Mouse (Mus musculus): Measurements from ENCODE around the gene Btbd2. TPM values are rescaled to one million over a fixed set of nuclear protein-coding genes. Genes with fewer than 3 reads are reported as not detected.
A peak's percentile ranks its signal among the peaks of the same experiment; 100 is the strongest.

Gene Btbd2
- polyA plus RNA-seq, 1 experiment from 2014 or later, result 9.2 TPM

GRCm38 (mm10) chr10:80665459-80665858, 8.6 kb upstream of the Btbd2 start:
- H3K4me3 ChIP-seq (ENCODE audit: low read length), result no peak overlapping the region
- H3K27ac ChIP-seq (ENCODE audit: low read length), result 0 out of 2 replicates have a peak overlapping the region, but pooled peaks have one; percentile 36
- peaks cover 34% of the 10 kb centered on the region for H3K36me3 ChIP-seq (ENCODE audit: control insufficient read depth, insufficient read depth, low read length)
- no peak for ATAC-seq
- no peaks in the 10 kb centered on the region for H3K9me3 ChIP-seq (ENCODE audit: control insufficient read depth, low read length)
- H3K27me3 ChIP-seq (replicated peaks; ENCODE audit: control insufficient read depth, insufficient read depth, low read length), result no peaks in the 10 kb centered on the region
- peaks cover 28% of the 10 kb centered on the region for H3K4me1 ChIP-seq (ENCODE audit: control insufficient read depth, insufficient read depth, low read length)
- 67% methylated on average over 4 of the region's 4 CpGs for WGBS
- no peak overlapping the region for H3K9ac ChIP-seq (ENCODE audit: low read depth, low read length)
- H3K4me2 ChIP-seq (ENCODE audit: low read depth, low read length), result no peak overlapping the region; the same call in 1 of the 2 replicates

GRCm38 (mm10) chr10:80665016-80665380, 8.1 kb upstream of the Btbd2 start:
- no peaks in the 10 kb centered on the region for H3K9me3 ChIP-seq (ENCODE audit: control insufficient read depth, low read length)
- H3K4me3 ChIP-seq (ENCODE audit: low read length), result no peak overlapping the region
- no peaks in the 10 kb centered on the region for H3K27me3 ChIP-seq (replicated peaks; ENCODE audit: control insufficient read depth, insufficient read depth, low read length)
- peaks cover 30% of the 10 kb centered on the region for H3K36me3 ChIP-seq (ENCODE audit: control insufficient read depth, insufficient read depth, low read length)
- peak overlapping the region; percentile 78 for H3K27ac ChIP-seq (ENCODE audit: low read length)
- 12% methylated on average over 10 of the region's 10 CpGs for WGBS
- H3K4me1 ChIP-seq (ENCODE audit: control insufficient read depth, insufficient read depth, low read length), result peaks cover 28% of the 10 kb centered on the region
- H3K9ac ChIP-seq (ENCODE audit: low read depth, low read length), result peak overlapping the region; percentile 56; the same call in 1 of the 2 replicates
- peak; percentile 60 for ATAC-seq
- H3K4me2 ChIP-seq (ENCODE audit: low read depth, low read length), result peak overlapping the region; percentile 31

- Histone ChIP-seq H3K9ac (ENCODE audit: low read depth, low read length) (peak overlapping the region; percentile 56; the same call in 1 of the 2 replicates), H3K9me3 (ENCODE audit: control insufficient read depth, low read length) (no peaks in the 10 kb centered on the region), H3K4me2 (ENCODE audit: low read depth, low read length) (peak overlapping the region; percentile 31), H3K27me3 (replicated peaks; ENCODE audit: control insufficient read depth, insufficient read depth, low read length) (no peaks in the 10 kb centered on the region), H3K36me3 (ENCODE audit: control insufficient read depth, insufficient read depth, low read length) (peaks cover 25% of the 10 kb centered on the region), H3K4me1 (ENCODE audit: control insufficient read depth, insufficient read depth, low read length) (peaks cover 28% of the 10 kb centered on the region), H3K27ac (ENCODE audit: low read length) (peak overlapping the region; percentile 78), H3K4me3 (ENCODE audit: low read length) (peak overlapping the region; percentile 13; the same call in 1 of the 2 replicates)
- WGBS, result 27% methylated on average over 16 of the region's 16 CpGs
- peak; percentile 51 for ATAC-seq
Measured at GRCm38 (mm10) chr10:80664197-80665015, 7.5 kb upstream of the Btbd2 start.

- H3K27ac ChIP-seq (ENCODE audit: low read length), result no peak overlapping the region
- peaks cover 18% of the 10 kb centered on the region for H3K36me3 ChIP-seq (ENCODE audit: control insufficient read depth, insufficient read depth, low read length)
- H3K9ac ChIP-seq (ENCODE audit: low read depth, low read length), result no peak overlapping the region
Measured at GRCm38 (mm10) chr10:80663485-80664196, 6.8 kb upstream of the Btbd2 start.

GRCm38 (mm10) chr10:80661149-80661548, 4.3 kb upstream of the Btbd2 start:
- H3K4me3 ChIP-seq (ENCODE audit: low read length), result no peak overlapping the region
- peaks cover 40% of the 10 kb centered on the region for H3K4me1 ChIP-seq (ENCODE audit: control insufficient read depth, insufficient read depth, low read length)
- 39% methylated on average over 5 of the region's 5 CpGs for WGBS
- ATAC-seq, result no peak
- no peaks in the 10 kb centered on the region for H3K27me3 ChIP-seq (replicated peaks; ENCODE audit: control insufficient read depth, insufficient read depth, low read length)
- no peaks in the 10 kb centered on the region for H3K36me3 ChIP-seq (ENCODE audit: control insufficient read depth, insufficient read depth, low read length)
- H3K4me2 ChIP-seq (ENCODE audit: low read depth, low read length), result no peak overlapping the region
- H3K9ac ChIP-seq (ENCODE audit: low read depth, low read length), result no peak overlapping the region
- H3K9me3 ChIP-seq (ENCODE audit: control insufficient read depth, low read length), result no peaks in the 10 kb centered on the region
- H3K27ac ChIP-seq (ENCODE audit: low read length), result no peak overlapping the region

More at GRCm38 (mm10) chr10:80663485-80664196, 6.8 kb upstream of the Btbd2 start:
- 29% methylated on average over 5 of the region's 5 CpGs for WGBS
- Histone ChIP-seq H3K9me3 (ENCODE audit: control insufficient read depth, low read length) (no peaks in the 10 kb centered on the region), H3K27me3 (replicated peaks; ENCODE audit: control insufficient read depth, insufficient read depth, low read length) (no peaks in the 10 kb centered on the region), H3K4me2 (ENCODE audit: low read depth, low read length) (no peak overlapping the region), H3K4me1 (ENCODE audit: control insufficient read depth, insufficient read depth, low read length) (peaks cover 29% of the 10 kb centered on the region), H3K4me3 (ENCODE audit: low read length) (no peak overlapping the region)
- no peak for ATAC-seq

- peak overlapping the region; percentile 26 for H3K4me2 ChIP-seq (ENCODE audit: low read depth, low read length)
- no peaks in the 10 kb centered on the region for H3K9me3 ChIP-seq (ENCODE audit: control insufficient read depth, low read length)
- peak overlapping the region; percentile 20; the same call in 1 of the 2 replicates for H3K4me3 ChIP-seq (ENCODE audit: low read length)
- H3K27ac ChIP-seq (ENCODE audit: low read length), result peak overlapping the region; percentile 57
- no peaks in the 10 kb centered on the region for H3K36me3 ChIP-seq (ENCODE audit: control insufficient read depth, insufficient read depth, low read length)
- peaks cover 35% of the 10 kb centered on the region for H3K4me1 ChIP-seq (ENCODE audit: control insufficient read depth, insufficient read depth, low read length)
- ATAC-seq, result no peak
- 12% methylated on average over 10 of the region's 10 CpGs for WGBS
- no peak overlapping the region for H3K9ac ChIP-seq (ENCODE audit: low read depth, low read length)
- no peaks in the 10 kb centered on the region for H3K27me3 ChIP-seq (replicated peaks; ENCODE audit: control insufficient read depth, insufficient read depth, low read length)
Measured at GRCm38 (mm10) chr10:80659213-80659612, 2.3 kb upstream of the Btbd2 start.

GRCm38 (mm10) chr10:80658841-80659202, 2.0 kb upstream of the Btbd2 start:
- peak; percentile 39 for ATAC-seq
- 60% methylated on average over 4 of the region's 4 CpGs for WGBS
- peak overlapping the region; percentile 59 for H3K27ac ChIP-seq (ENCODE audit: low read length)
- H3K9ac ChIP-seq (ENCODE audit: low read depth, low read length), result no peak overlapping the region
- H3K9me3 ChIP-seq (ENCODE audit: control insufficient read depth, low read length), result no peaks in the 10 kb centered on the region
- H3K27me3 ChIP-seq (replicated peaks; ENCODE audit: control insufficient read depth, insufficient read depth, low read length), result no peaks in the 10 kb centered on the region
- H3K36me3 ChIP-seq (ENCODE audit: control insufficient read depth, insufficient read depth, low read length), result no peaks in the 10 kb centered on the region
- H3K4me2 ChIP-seq (ENCODE audit: low read depth, low read length), result peak overlapping the region; percentile 26
- H3K4me1 ChIP-seq (ENCODE audit: control insufficient read depth, insufficient read depth, low read length), result peaks cover 31% of the 10 kb centered on the region
- no peak overlapping the region for H3K4me3 ChIP-seq (ENCODE audit: low read length)

- peak overlapping the region; percentile 59 for H3K27ac ChIP-seq (ENCODE audit: low read length)
- WGBS, result 81% methylated on average over 14 of the region's 14 CpGs
Measured at GRCm38 (mm10) chr10:80658194-80658840, 1.4 kb upstream of the Btbd2 start.

More at GRCm38 (mm10) chr10:80658194-80658840, 1.4 kb upstream of the Btbd2 start:
- ATAC-seq, result no peak
- no peak overlapping the region for H3K9ac ChIP-seq (ENCODE audit: low read depth, low read length)
- H3K27me3 ChIP-seq (replicated peaks; ENCODE audit: control insufficient read depth, insufficient read depth, low read length), result no peaks in the 10 kb centered on the region
- peaks cover 32% of the 10 kb centered on the region for H3K4me1 ChIP-seq (ENCODE audit: control insufficient read depth, insufficient read depth, low read length)
- H3K36me3 ChIP-seq (ENCODE audit: control insufficient read depth, insufficient read depth, low read length), result no peaks in the 10 kb centered on the region
- 0 out of 2 replicates have a peak overlapping the region, but pooled peaks have one; percentile 2 for H3K4me2 ChIP-seq (ENCODE audit: low read depth, low read length)
- no peaks in the 10 kb centered on the region for H3K9me3 ChIP-seq (ENCODE audit: control insufficient read depth, low read length)
- H3K4me3 ChIP-seq (ENCODE audit: low read length), result no peak overlapping the region
